Mouse (Mus musculus) layer of hippocampus, postnatal 10 days (tissue): ENCODE results near the gene Doxl2. TPM values are rescaled to one million over a fixed set of nuclear protein-coding genes. Genes with fewer than 3 reads are reported as not detected.
"Not testable (repeated sequence)": the region's sequence is repeated elsewhere in the genome, so short reads cannot be mapped to it uniquely, and the experiment has no call there.

Source experiments
- DNase-seq, 2 experiments: peaks; one replicate each; pipeline ENCODE4 v3.0.0; 2021; ENCODE audit warnings: low spot score in 2 of 2
- long read RNA-seq: library from polyadenylated mRNA; stranded (forward); transcript quantifications from one replicate; pipeline ENCODE4 v2.0.0, GENCODE M21; 2023
- total RNA-seq, 2 experiments: library from RNA; stranded (reverse); gene quantifications; 2 replicates each; pipeline ENCODE4 v1.2.3; 2021

The Doxl2 gene
- total RNA-seq = not detected
- long read RNA-seq = 0 reads

DNA sequence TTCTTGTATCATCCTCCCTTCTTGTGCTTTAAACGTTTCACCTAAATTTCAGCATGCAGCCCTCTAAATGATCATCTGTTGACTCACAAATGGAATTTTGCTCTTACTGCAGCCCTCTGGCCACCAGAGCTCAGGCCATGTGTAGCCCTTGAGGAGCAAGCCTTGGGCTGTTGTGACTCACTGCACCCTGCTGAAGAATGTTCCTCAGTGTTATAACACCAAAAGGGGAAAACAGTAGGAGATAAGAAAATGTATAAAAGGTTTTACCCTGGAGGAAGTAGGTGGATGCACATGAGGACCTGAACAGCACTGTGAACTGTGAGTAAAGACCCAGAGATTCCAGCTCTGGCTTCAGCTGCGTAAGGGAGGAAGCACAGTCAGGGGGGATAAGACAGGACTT is at the start of gene Doxl2:
TSS of gene Doxl2 (plus strand) at position 301 of the 400 bp plus-strand sequence.
- no peak for DNase-seq

DNA sequence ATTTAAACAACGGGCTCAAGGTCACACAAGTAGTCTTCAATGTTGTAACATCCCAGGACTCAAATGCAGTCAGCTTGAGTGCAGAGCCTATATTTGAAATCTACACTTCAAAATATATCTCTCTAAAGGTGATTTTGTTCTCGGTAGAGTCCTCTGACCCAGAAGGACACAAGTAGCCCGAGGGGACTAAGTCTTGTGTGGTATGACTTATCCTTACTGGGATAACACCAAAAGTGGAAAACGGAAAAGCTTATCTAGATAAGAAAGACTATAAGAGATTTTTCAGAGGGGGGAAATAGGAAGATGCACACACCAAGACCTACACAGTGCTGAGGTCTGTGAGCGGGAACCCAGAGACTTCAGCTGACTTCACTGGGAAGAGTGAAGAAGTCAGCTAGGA is 45.2 kb upstream of the Doxl2 start, which contains the start of gene 1600015I10Rik:
TSS of gene 1600015I10Rik (plus strand) at position 301 of the 400 bp plus-strand sequence.
- DNase-seq = no peak

DNA sequence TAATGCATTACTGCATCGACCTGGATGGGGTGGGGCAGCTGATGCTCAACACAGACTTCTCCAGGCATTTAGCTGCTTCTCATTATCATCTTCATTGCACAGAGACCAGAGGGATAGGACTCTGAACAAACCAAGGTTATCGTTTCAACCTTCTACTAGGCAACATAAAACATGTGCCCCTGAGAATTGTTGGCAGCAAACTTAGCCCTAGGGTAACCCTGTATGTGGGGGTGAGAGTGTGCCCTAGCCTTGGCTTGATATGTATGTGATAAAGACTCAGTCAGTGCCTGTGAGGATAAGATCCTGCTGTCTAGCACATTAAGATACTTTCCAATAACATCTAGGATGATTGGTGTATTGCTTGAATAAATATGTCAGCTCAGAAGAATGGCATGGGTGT is 25.2 kb upstream of the Doxl2 start:
- DNase-seq = no peak

DNA sequence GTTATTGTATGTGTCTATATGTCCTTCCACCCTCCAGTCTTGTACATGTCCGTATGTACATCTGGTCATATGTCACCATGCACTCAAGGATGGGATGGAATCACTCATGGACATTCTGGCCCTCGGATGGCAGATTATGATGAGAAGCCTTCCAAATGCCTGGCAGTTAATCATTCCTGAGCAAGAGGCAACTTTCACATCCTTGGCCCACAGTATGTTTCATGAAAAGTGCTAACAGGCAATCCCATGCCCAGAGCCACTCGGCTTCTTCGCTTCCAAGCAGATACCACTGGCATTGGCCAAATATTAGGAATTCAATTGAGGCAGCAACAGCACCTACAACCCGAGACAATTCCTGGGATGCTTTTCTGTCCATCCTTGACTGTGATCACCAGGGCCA is 24.1 kb upstream of the Doxl2 start:
- no peak for DNase-seq

DNA sequence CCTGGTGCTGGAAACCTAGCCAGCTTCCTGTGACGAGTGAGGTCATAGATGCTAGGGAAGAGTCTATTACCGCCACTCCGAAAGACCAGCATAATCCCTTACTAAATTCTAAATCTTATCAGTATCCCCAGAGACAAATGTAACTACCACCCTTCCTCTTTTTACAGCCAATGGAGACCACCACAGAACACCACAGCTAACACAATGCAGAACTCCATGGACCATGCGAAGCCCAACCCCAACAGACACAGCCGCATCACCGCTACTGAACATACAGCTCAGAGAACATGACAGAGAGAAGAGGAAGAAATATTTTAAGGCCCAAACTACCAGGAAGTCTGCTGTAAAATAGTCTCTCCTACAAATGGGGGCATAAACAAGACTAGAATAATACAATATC is 23.1 kb upstream of the Doxl2 start:
- DNase-seq = no peak

DNA sequence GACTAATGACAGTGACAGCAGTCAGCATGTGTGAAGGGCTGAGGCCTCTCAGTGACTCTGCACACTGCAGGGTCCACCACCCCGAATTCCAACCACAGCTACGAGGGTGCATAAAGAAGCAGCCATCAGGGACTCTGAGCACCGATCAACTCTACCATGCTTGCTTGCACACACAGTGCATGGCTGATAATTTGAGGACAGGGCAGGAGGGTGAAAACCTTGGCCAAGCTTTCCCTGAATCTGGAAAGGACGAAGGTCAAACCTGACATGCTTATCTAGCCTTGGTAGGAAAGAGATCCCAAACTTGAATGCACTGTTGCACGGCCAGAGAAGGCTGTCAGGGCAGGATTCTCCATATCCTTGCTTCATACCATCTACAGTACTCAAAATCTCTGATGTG is 21.5 kb upstream of the Doxl2 start:
- no peak for DNase-seq

DNA sequence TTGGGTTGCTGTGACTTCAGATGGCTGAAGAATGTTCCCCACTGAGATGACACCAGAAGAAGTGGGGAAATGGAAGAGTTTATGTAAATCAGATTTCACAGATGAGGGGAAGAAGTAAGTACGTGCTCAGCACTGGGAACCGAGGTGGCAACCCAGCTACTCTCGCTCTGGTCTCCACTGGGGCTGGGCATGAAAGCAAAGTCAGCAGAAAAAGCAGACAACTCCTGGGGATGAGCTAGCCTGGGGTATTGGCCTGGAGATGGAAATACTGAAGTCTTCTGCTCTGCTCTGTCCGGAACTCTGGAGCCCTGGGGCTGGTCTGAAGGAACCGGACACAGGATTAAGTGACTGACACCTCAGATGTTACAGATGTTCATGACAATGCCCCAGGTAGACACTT is 20.6 kb upstream of the Doxl2 start:
- DNase-seq = no peak

DNA sequence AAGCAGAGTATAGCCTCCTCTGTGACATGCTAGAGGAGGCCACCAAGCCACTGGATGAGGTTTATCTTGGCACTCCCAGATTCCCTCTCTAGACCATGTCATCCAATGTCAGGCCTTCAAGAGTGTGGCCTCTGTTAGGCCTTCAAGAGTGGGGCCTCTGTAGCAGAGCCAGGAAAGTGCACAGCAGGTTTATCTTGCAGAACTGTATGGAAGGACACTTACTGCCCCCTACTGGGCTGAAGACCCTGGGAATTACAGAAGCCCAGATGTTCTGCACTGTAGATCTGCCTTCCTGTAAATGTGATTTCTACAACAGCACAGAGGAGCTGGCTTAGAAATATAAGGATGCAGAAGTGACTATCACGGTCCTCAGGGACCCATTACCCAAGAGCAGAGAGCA is 19.8 kb upstream of the Doxl2 start:
- peak; percentile 47 to 64 for DNase-seq

DNA sequence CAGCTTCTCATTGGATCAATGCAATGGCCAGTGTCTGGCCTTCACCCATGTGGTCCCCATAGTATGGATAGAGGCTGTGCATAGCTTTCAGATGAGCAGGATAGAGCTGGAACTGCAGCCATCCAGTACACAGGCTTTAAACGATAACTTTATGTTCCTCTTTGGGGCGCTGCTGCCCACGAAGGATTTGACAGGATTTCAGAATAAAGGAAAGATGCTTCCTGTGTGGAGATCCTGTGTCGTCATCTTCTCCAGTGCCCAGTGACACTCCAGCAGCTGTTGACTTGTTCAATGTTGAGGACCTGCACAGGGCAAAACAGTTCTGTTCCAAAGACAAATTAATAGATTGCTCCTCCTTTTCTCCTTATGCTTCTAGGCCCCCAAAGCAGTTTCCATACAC is 18.0 kb upstream of the Doxl2 start:
- no peak for DNase-seq

DNA sequence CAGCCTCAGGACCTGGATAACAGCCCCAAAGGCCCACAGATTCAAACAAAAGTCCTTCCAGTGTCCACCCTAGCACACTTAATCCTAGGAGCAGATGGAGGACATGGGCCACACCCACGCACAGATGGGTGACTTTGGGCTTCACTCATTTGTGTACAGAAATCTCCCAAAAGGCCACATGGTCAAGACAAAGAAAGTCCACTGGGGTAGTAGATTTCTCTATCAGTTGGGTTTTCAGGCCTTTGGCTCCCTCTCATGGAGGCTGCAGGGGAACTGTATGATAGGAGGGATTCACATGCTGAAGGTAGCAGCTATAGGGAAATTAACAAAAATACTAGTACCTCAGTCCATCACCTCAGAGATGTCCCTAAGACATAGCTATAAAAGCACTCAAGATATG is 16.7 kb upstream of the Doxl2 start:
- DNase-seq = peak; percentile 47 to 61

DNA sequence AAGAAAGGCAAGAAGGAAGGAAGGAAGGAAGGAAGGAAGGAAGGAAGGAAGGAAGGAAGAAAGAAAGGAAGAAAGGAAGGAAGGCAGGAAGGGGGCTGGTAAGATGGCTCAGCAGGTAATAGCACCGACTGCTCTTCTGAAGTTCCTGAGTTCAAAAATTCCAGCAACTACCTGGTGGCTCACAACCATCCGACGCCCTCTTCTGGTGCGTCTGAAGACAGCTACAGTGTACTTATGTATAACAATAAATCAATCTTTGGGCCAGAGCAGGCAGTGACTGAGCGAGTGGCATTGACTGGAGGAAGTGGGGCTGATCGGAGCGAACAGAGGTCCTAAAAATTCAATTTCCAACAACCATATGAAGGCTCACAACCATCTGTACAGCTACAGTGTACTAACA is 15.6 kb upstream of the Doxl2 start:
- DNase-seq = not testable (repeated sequence)

DNA sequence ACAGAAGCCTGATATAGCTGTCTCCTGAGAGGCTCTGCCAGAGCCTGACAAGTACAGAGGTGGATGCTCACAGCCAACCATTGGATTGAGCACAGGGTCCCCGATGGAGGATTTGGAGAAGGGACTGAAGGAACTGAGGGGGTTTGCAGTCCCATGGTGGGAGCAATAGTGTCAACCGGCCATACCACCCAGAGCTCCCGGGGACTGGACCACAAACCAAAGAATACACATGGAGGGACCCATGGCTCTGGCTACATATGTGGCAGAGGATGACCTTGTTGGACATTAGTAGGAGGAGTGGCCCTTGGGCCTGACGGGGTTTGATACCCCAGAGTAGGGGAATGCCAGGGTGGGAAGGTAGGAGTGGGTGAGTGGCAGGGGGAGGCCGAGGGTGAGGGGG is 8.1 kb upstream of the Doxl2 start:
- DNase-seq = not testable (repeated sequence)

DNA sequence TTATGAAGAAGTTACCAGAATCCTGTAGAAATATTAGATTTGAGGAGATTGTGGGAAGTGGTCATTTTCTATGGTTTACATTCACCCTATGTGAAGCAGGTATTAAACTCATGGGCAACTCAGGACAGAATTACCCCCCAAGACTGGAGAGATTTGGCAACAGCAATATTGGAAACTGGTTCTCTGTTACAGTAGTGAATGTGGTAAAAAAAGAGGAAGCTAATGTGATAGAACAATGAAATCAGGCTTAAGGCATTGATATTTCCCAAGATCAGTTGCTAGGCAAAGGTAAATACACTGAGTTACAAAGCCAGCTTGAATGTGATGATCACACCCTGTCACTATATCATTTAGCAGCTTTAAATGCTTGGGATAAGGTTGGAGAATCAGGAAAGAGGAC is 6.9 kb upstream of the Doxl2 start:
- no peak for DNase-seq

DNA sequence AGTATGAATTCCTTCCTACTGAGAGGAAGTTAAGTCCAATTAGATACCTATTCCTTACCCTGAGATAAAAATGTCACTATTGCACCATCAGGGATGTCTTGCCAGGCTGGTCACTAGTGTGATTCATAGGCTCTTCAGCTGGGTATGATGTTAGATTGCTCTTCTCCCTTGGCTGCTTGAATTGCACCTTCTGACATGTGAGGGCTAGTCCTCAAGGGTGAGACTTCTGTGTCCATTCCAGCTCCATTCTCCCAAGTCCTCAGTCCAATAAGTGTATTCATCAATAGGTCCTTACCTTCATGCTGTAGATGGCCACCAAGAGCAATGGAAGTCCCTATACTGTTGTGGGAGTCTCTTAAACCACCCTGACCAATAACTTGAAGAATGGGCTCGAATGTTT is 4.9 kb downstream of the Doxl2 start:
- DNase-seq = no peak

DNA sequence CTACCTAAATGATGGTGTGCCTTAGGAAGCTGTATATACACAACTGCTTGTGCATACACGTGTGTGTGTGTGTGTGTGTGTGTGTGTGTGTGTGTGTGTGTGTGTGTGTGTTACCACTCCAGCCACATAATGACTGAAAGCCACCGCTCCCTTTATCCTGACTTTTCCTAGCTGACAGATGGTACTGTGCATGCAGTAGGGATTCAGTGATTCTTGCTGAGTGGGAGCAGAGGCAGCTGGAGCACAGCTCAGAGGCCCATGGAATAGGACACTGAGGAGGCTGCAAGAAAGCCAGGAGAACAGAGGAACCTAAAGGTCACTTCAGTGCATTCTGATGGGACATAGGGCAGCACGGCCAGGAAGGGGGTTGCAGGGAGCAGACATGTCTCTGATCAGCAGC is 7.5 kb downstream of the Doxl2 start:
- peak; percentile 5 to 18 for DNase-seq

DNA sequence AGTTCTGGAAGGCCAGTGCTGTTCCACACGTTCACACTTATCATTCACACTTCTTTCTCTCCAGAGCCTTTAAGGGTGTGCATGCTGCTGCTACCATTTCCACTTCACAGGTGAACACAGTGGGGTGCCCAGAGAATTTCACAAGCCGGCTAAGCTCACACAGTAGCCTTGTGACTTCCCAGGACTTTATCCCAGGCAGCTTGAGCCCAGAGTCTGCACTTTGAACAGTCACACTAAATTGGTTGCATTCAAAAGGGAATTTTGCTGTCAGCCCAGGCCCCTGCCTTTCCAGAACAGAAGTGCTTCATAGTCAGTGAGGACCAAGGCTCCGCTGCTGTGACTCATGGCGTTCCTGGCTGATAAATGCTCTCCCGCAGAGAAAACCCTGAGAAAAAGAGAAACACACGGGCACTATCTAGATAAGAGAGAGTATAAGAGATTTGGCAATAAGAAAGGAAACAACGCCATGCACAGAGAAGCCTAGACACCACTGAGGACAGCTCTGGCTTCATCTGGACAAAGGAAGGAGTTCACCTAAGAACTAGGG is 11.8 kb downstream of the Doxl2 start, which contains the start of gene Svs1:
TSS of gene Svs1 (plus strand) at position 418 of the 547 bp plus-strand sequence.
- no peak for DNase-seq

DNA sequence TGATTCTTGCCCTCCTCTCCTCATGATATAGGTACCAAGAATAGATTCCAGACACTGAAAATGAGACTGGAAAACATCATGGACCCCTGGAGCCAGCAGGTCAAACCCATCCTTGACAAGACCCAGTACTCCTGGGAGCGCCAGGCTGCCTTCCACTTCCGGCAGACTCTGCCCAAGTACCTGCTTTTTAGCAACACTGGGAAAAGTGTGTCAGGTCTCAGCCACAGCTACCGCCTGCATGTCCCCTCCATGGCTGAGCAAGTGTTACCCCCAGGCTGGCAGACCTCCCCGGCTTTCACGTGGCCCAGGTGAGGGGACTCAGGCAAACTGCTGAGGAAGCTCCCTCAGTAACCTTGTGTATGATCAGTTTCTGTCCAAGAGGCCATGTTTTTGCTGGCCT is 15.2 kb downstream of the Doxl2 start:
- no peak for DNase-seq

DNA sequence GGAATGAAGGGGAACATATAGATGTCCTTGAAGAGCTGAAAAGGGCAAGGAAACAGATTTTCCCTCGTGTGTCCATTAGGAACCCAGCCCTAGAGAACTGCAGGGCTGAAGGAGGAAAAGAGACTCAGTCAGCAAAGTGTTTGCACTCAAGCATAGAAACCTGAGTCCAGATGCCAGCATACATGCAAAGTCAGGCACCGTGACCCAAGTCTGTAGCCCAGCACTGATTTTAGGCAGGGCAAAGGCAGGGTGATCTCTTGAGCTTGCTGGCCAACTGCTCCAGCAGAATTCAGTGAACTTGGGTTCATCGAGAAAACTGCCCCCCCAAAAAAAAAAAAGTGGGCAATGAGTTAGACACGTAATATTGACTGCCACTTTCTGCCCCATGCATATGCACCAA is 17.2 kb downstream of the Doxl2 start:
- no peak for DNase-seq

DNA sequence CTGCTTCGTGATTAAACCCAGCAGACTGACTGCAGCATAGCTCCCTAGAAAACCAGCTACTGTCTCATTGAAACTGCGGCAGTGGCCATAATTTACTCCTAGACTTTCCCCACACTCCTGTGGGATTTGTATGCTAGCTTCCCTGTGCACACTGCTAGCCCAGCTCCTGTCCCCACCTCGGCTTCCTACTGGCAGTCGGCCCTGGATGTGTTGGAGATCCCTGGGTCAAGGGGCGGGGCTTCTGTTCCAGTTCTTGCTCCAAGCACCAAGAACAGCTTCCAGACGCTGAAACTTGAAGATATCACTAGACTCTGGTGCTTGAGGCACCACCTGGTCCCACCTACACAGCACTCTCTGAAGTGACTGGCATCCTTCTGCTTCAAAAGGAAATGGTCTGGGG is 23.4 kb downstream of the Doxl2 start:
- DNase-seq = no peak

DNA sequence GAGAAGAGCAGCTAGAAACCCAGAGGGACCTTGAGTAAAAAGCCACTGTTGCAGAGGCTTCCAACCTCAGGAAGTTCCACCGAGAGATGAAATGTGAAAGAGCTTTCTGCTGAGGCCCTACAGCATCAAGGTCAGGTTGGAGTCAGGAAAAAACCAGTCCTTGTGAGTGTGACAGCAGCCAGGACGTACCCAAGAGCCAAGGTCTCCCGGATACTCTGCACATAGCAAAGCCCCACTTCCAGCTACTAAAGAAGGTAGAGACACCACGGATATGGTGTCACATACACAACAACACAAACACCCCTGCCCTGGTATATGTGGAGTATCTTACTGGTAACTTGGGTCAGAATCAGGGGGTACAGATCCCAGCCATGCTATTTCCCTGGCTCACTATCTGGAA is 24.0 kb downstream of the Doxl2 start:
- no peak for DNase-seq

DNA sequence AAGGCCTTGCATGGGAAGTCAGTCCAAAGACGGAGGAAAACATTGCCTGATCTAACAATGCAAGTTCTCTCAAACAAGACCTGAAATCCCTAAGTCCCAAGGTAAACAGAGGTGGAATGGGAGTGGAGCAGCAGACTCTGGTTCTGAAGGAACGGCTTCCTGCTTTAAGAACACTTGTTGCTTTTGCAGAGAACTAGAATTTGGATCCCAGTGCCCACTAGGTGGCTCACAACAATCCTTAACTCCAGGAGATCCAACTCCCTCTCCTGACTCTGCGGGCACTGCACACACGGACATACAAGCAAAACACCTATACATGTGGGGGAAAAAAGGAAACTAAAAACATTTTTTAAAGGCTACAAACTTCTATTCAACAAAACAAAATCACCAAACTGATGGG is 28.6 kb downstream of the Doxl2 start:
- DNase-seq = no peak

DNA sequence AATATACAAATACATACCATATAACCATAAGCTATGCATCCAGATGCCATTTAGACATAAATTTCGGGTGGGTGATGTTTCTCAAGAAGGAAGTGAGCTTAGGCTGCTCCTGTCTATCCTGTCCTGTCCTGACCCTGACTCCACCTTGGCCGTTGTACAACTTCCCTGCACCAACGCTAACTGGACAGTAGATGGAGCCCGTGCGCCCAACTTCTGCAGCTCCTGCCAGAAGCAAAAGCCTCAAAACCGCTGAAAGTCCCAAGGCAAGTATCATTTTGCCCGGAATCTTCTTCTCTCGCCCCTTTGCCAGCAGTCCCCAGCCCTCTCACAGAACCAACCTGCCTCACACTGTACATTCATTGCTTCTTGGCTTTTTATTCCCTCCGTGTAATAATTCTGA is 33.2 kb downstream of the Doxl2 start:
- DNase-seq = peak; percentile 63 to 77

DNA sequence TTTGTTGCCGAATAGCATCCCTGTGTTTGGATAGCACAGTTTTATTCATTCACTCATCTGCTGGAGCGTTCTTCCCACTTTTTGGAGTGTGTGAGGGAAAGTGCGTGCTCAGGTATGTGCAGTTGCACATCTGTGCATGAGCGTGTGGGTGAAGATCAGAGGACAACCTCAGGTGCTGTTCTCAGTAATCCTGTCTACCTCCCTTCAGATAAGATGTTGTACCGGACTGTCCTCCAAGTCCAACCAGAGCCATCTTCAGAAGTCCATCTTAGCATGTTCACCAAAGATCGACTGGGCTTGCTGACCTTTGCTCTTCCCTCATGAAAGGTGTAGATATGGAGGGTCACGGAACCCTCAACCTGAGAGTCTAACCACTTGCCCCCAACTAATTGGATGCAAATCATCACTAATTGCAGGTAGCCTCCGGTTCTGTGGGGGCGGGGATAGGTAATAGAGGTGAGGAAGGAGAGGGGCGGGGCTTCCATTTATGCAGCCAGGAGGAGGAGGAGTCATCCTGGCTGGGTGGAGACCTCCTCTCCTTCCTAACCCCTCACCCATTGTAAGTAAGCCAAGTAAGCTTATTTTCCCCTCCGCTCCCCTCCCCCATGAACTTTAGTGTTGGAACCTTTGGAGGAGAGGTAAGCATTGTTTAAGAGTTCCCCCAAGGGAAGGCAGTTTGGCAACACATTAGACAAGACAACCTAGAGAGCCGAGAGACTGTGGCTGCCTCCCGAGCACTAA is 33.8 kb downstream of the Doxl2 start:
- no peak for DNase-seq
